Mouse (Mus musculus): ENCODE data around the gene Samd15.

The Samd15 gene

GRCm38 (mm10) chr12:87236882-87237483 is 37.5 kb downstream of the Samd15 start:
- DNase-seq: no peak

- no peak for DNase-seq
These were observed 39.1 kb downstream of the Samd15 start, which contains the start of gene Noxred1 for GRCm38 (mm10) chr12:87238632-87239031. Noxred1 (minus strand) TSS chr12:87238732.

- DNase-seq: no peak
These were observed 50.6 kb downstream of the Samd15 start for GRCm38 (mm10) chr12:87250161-87250560.

- no peak for DNase-seq
These were observed 54.4 kb downstream of the Samd15 start for GRCm38 (mm10) chr12:87253878-87254277.

GRCm38 (mm10) chr12:87256629-87257028 is 57.1 kb downstream of the Samd15 start:
- no peak for DNase-seq

- DNase-seq: no peak
These were observed 61.0 kb downstream of the Samd15 start for GRCm38 (mm10) chr12:87260562-87260961.

Data from kidney, postnatal 25 days (tissue).